Mouse (Mus musculus): ENCODE measurements around the gene Tdg. TPM values are rescaled to one million over a fixed set of nuclear protein-coding genes. Genes with fewer than 3 reads are reported as not detected.

Gene Tdg
- polyA plus RNA-seq, 1 experiment from 2014 or later: 219 TPM

DNA sequence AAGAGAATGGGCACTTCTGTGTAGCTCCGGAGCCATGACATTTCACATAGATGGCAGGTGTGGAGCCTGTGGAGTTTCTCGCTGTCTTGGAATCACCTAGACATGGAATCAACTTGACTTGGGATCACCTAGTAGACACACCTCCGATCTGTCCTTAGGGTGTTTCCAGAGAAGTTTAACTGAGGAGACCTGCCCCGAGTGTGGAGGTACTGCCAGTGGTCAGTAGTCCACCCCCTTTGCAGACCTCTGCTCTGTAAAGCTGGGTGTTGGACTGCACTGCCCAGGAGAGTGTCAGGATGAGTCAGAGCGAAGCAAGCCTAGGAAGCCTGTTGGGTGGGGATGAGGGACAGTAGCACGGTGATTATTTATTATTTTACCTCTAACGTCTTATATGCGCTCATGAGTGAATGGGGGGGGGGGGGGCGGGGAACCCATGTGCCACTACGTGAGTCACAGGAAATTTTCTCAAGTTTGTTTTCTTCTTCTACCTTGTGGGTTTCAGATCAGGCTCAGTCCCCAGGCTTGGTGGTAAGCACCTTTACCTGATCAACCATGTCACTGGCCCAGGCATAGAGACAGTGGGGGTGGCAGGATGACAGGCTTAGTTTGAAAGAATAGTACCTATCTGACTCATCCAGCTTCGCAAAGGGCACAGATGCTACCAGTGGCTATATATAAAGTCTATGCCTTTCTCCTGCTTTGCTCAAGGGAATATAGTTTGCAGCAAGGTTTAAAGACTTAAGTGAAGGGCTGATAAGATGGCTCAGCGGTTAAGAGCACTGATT is 3.1 kb downstream of the Tdg start:
- H3K9ac ChIP-seq (replicated peaks; ENCODE audit: low read depth, low read length): no peak overlapping the region
- H3K4me3 ChIP-seq (replicated peaks; ENCODE audit: low read length): no peak overlapping the region
- H3K27me3 ChIP-seq (replicated peaks; ENCODE audit: control insufficient read depth, insufficient read depth, low read length): no peaks in the 10 kb centered on the region
- no peak overlapping the region for H3K4me2 ChIP-seq (ENCODE audit: low read length)
- peaks cover 19% of the 10 kb centered on the region for H3K4me1 ChIP-seq (replicated peaks; ENCODE audit: control insufficient read depth, insufficient read depth, low read length)
- WGBS: 97% methylated on average over 12 of the region's 12 CpGs
- no peak for ATAC-seq
- H3K9me3 ChIP-seq (ENCODE audit: control insufficient read depth, low read length): no peaks in the 10 kb centered on the region
- H3K36me3 ChIP-seq (ENCODE audit: control insufficient read depth, insufficient read depth): 0 out of 2 replicates have a peak, but pooled peaks cover 2% of the 10 kb centered on the region
- no peak overlapping the region for H3K27ac ChIP-seq (ENCODE audit: low read length)

DNA sequence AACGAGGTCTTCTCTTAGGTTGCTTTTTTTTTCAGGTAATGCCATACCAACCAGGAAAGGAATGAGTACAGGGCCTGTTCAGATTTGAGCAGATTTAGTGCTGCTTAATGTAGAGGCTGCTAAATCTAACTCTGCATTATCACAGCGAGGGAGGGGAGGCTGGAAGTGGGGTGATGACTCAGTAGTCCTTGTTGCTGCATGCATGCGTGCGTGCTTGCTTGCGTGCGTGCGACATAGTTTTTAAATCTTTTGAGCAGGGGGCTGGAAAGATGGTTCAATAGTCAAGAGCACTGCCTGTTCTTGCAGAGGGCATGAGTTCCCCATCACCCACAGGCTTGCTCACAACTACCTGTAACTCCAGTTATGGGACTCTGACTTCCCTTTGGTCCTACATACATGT is 4.7 kb downstream of the Tdg start:
- WGBS: 97% methylated on average over 7 of the region's 7 CpGs
- no peaks in the 10 kb centered on the region for H3K27me3 ChIP-seq (replicated peaks; ENCODE audit: control insufficient read depth, insufficient read depth, low read length)
- H3K4me2 ChIP-seq (ENCODE audit: low read length): no peak overlapping the region
- no peak overlapping the region for H3K4me3 ChIP-seq (replicated peaks; ENCODE audit: low read length)
- peaks cover 14% of the 10 kb centered on the region for H3K4me1 ChIP-seq (replicated peaks; ENCODE audit: control insufficient read depth, insufficient read depth, low read length)
- no peak overlapping the region for H3K27ac ChIP-seq (ENCODE audit: low read length)
- no peak overlapping the region for H3K9ac ChIP-seq (replicated peaks; ENCODE audit: low read depth, low read length)
- peaks cover 8% of the 10 kb centered on the region for H3K36me3 ChIP-seq (ENCODE audit: control insufficient read depth, insufficient read depth)
- H3K9me3 ChIP-seq (ENCODE audit: control insufficient read depth, low read length): no peaks in the 10 kb centered on the region
- ATAC-seq: no peak

DNA sequence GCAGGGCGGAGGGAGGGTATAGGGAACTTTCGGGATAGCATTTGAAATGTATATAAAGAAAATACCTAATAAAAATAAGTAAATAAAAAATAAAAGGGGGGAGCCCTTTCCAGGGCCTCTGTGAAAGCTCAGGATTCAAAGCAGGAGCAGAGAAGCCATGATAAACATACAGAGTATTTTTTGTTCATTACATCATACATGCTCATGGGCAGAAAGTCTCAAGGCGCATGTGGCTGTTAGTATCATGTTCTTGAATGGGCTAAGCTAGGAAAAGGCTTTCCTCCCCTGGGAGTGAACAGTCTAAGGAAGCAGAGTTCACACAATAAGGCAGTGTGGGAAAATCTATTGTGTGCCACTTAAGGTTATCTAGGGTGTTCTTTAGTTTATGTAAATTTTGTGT is 6.7 kb downstream of the Tdg start:
- H3K9ac ChIP-seq (replicated peaks; ENCODE audit: low read depth, low read length): no peak overlapping the region
- WGBS: 97% methylated on average over 3 of the region's 3 CpGs
- peaks cover 24% of the 10 kb centered on the region for H3K36me3 ChIP-seq (ENCODE audit: control insufficient read depth, insufficient read depth)
- no peak overlapping the region for H3K4me3 ChIP-seq (replicated peaks; ENCODE audit: low read length)
- no peak overlapping the region for H3K4me2 ChIP-seq (ENCODE audit: low read length)
- no peaks in the 10 kb centered on the region for H3K27me3 ChIP-seq (replicated peaks; ENCODE audit: control insufficient read depth, insufficient read depth, low read length)
- H3K9me3 ChIP-seq (ENCODE audit: control insufficient read depth, low read length): no peaks in the 10 kb centered on the region
- peaks cover 5% of the 10 kb centered on the region for H3K4me1 ChIP-seq (replicated peaks; ENCODE audit: control insufficient read depth, insufficient read depth, low read length)
- no peak for ATAC-seq
- H3K27ac ChIP-seq (ENCODE audit: low read length): no peak overlapping the region

DNA sequence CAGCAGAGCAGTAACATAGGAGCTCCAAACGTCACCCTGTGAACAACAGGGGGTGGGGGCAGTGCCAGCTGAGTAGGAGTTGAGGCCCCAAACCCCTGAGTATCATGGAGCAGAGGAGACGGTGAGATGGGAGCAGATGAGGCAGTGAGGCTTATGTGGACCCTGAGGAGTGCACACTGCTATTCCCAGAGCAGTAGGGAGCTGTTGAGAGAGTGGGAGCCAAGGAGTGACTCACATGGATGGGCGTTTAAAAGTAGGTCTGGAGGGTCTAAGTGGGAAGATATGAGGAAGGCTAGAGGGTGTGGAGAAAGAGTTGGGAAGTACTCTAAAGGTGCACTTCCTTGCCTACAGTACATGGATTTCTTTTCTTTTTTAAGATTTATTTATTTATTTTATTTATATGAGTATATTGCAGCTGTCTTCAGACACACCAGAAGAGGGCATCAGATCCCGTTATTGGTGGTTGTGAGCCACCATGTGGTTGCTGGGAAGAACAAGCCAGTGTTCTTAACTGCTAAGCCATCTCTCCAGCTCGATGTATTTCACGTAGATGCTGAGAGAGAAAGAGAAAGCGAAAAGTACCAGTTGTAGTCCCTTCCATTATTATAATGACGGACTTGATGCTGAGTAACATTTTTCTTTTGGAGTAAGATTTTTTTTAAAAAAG is 9.5 kb downstream of the Tdg start:
- H3K36me3 ChIP-seq (ENCODE audit: control insufficient read depth, insufficient read depth): peaks cover 42% of the 10 kb centered on the region
- ATAC-seq: no peak
- WGBS: 91% methylated on average over 8 of the region's 8 CpGs

DNA sequence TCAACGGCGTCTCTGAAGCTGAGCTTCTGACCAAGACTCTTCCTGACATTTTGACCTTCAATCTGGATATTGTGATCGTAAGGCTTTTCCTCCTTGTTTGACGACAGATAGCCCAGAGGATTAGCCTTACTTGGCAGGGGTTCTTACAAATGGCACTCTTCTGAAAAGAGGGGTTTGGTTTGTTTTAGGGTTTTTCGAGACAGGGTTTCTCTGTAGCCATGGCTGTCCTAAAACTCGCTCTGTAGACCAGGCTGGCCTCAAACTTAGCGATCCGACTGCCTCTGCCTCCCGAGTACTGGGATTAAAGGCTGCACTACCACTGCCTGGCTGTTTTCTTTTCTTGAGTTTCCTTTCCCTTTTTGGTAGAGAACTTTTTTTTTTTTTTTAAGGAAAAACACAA is 11.9 kb downstream of the Tdg start:
- Histone ChIP-seq H3K4me1 (replicated peaks; ENCODE audit: control insufficient read depth, insufficient read depth, low read length) (no peaks in the 10 kb centered on the region), H3K4me3 (replicated peaks; ENCODE audit: low read length) (no peak overlapping the region), H3K36me3 (ENCODE audit: control insufficient read depth, insufficient read depth) (peaks cover 55% of the 10 kb centered on the region), H3K4me2 (ENCODE audit: low read length) (no peak overlapping the region), H3K9me3 (ENCODE audit: control insufficient read depth, low read length) (no peaks in the 10 kb centered on the region), H3K27me3 (replicated peaks; ENCODE audit: control insufficient read depth, insufficient read depth, low read length) (no peaks in the 10 kb centered on the region), H3K27ac (ENCODE audit: low read length) (no peak overlapping the region), H3K9ac (replicated peaks; ENCODE audit: low read depth, low read length) (no peak overlapping the region)
- WGBS: 87% methylated on average over 7 of the region's 9 CpGs
- ATAC-seq: no peak

More for the DNA sequence above, 9.5 kb downstream of the Tdg start:
- Histone ChIP-seq H3K4me1 (replicated peaks; ENCODE audit: control insufficient read depth, insufficient read depth, low read length) (no peaks in the 10 kb centered on the region), H3K4me3 (replicated peaks; ENCODE audit: low read length) (no peak overlapping the region), H3K9ac (replicated peaks; ENCODE audit: low read depth, low read length) (no peak overlapping the region), H3K27me3 (replicated peaks; ENCODE audit: control insufficient read depth, insufficient read depth, low read length) (no peaks in the 10 kb centered on the region), H3K4me2 (ENCODE audit: low read length) (no peak overlapping the region), H3K9me3 (ENCODE audit: control insufficient read depth, low read length) (no peaks in the 10 kb centered on the region), H3K27ac (ENCODE audit: low read length) (no peak overlapping the region)

DNA sequence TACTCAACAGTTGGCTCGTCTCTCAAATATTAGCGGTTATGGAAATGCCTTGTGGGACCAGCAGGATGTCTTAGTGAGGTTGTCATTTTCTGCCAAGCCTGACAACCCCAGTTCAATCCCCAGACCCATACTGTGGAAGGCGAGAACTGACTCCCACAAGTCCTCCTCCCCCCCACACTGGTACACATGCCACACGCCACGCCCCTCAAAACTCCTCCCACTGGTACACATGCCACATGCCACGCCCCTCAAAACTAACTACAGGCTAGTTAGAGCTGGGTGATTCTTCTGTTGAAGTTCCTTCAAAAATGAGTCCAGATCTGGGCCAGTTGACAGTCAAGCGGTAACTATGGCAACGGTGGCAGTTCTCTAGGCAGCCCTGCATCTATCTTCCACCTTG is 16.5 kb downstream of the Tdg start:
- H3K36me3 ChIP-seq (ENCODE audit: control insufficient read depth, insufficient read depth): peaks cover 44% of the 10 kb centered on the region
- ATAC-seq: no peak
- H3K9me3 ChIP-seq (ENCODE audit: control insufficient read depth, low read length): no peaks in the 10 kb centered on the region
- no peak overlapping the region for H3K4me3 ChIP-seq (replicated peaks; ENCODE audit: low read length)
- H3K27me3 ChIP-seq (replicated peaks; ENCODE audit: control insufficient read depth, insufficient read depth, low read length): no peaks in the 10 kb centered on the region
- no peak overlapping the region for H3K27ac ChIP-seq (ENCODE audit: low read length)
- no peak overlapping the region for H3K4me2 ChIP-seq (ENCODE audit: low read length)
- no peak overlapping the region for H3K9ac ChIP-seq (replicated peaks; ENCODE audit: low read depth, low read length)
- no peaks in the 10 kb centered on the region for H3K4me1 ChIP-seq (replicated peaks; ENCODE audit: control insufficient read depth, insufficient read depth, low read length)
- WGBS: 97% methylated on average over 8 of the region's 8 CpGs

DNA sequence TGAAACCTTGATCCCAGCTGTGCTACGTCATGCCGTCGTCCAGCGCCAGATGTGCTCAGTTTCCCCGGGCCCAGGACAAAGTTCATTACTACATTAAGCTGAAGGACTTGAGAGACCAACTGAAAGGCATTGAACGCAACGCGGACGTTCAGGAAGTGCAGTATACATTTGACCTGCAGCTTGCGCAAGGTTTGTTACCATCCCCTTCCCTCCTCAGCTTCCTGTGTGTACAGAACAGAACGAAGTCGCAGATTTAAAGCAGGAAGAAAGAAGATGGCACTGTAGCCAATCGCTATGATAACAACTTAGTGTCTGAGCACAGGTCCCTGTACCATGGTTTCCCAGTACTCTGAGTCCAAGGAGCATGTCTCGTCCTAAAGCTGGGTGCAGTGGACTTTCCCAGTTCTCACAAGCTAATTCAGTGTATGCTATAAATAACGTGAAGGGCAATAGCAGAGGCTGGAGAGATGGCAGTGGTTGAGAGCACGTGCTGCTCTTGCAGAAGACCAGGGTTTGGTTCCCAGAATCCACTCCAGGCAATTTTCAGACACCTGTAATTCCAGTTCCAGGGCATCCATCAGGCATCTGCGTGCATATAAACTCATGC is 17.7 kb downstream of the Tdg start:
- no peak for ATAC-seq
- Histone ChIP-seq H3K4me1 (replicated peaks; ENCODE audit: control insufficient read depth, insufficient read depth, low read length) (no peaks in the 10 kb centered on the region), H3K4me2 (ENCODE audit: low read length) (no peak overlapping the region), H3K9me3 (ENCODE audit: control insufficient read depth, low read length) (no peaks in the 10 kb centered on the region), H3K27ac (ENCODE audit: low read length) (no peak overlapping the region), H3K9ac (replicated peaks; ENCODE audit: low read depth, low read length) (no peak overlapping the region), H3K36me3 (ENCODE audit: control insufficient read depth, insufficient read depth) (peaks cover 39% of the 10 kb centered on the region), H3K4me3 (replicated peaks; ENCODE audit: low read length) (no peak overlapping the region), H3K27me3 (replicated peaks; ENCODE audit: control insufficient read depth, insufficient read depth, low read length) (no peaks in the 10 kb centered on the region)
- 96% methylated on average over 17 of the region's 17 CpGs for WGBS

DNA sequence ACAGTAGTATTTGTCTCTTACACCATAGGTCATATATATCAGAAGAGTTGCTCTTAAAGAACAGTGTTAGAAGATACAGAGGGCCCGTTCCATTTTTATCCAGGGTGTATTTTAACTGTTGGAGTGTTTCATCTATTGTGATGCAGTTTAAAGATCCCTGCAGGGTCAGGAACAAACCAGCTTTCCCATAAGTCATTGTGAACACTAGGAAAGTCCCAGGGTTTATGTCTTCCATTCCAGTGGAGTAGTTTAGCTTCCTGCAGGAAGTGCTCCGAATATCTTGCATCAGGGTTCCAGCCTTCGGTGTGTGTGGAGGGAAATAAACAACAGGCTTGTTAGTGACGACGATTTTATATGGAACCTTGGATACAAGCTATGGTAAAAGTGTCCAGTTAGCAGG is 21.6 kb downstream of the Tdg start:
- H3K9me3 ChIP-seq (ENCODE audit: control insufficient read depth, low read length): no peaks in the 10 kb centered on the region
- no peaks in the 10 kb centered on the region for H3K27me3 ChIP-seq (replicated peaks; ENCODE audit: control insufficient read depth, insufficient read depth, low read length)
- H3K27ac ChIP-seq (ENCODE audit: low read length): no peak overlapping the region
- no peak overlapping the region for H3K4me2 ChIP-seq (ENCODE audit: low read length)
- WGBS: 90% methylated on average over 5 of the region's 5 CpGs
- ATAC-seq: no peak
- H3K9ac ChIP-seq (replicated peaks; ENCODE audit: low read depth, low read length): no peak overlapping the region
- H3K36me3 ChIP-seq (ENCODE audit: control insufficient read depth, insufficient read depth): peaks cover 18% of the 10 kb centered on the region
- H3K4me3 ChIP-seq (replicated peaks; ENCODE audit: low read length): no peak overlapping the region
- H3K4me1 ChIP-seq (replicated peaks; ENCODE audit: control insufficient read depth, insufficient read depth, low read length): no peaks in the 10 kb centered on the region

DNA sequence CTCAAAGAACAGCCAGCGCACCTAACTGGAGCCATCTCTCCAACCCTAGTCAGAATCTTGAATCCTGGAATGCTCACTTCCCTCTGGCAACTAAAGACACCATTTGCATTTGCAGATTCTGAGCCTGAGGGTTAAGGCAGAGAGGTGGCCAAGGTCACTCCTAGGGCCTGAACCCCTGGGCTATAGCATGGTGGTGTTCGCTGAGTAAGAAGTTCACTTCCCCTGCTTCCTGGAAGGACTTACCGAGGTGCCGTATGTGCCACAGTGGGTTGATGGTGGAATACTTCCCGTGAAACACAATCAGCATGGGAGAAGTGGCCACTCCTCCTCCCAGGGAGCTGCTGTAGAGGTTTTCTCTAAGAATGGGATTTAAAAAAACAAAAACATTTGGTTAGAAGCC is 23.0 kb downstream of the Tdg start:
- Histone ChIP-seq H3K36me3 (ENCODE audit: control insufficient read depth, insufficient read depth) (peaks cover 13% of the 10 kb centered on the region), H3K9me3 (ENCODE audit: control insufficient read depth, low read length) (no peaks in the 10 kb centered on the region), H3K4me1 (replicated peaks; ENCODE audit: control insufficient read depth, insufficient read depth, low read length) (no peaks in the 10 kb centered on the region), H3K27me3 (replicated peaks; ENCODE audit: control insufficient read depth, insufficient read depth, low read length) (no peaks in the 10 kb centered on the region), H3K4me3 (replicated peaks; ENCODE audit: low read length) (no peak overlapping the region), H3K27ac (ENCODE audit: low read length) (no peak overlapping the region), H3K4me2 (ENCODE audit: low read length) (no peak overlapping the region), H3K9ac (replicated peaks; ENCODE audit: low read depth, low read length) (no peak overlapping the region)
- 80% methylated on average over 5 of the region's 5 CpGs for WGBS
- no peak for ATAC-seq
